Mouse (Mus musculus) cerebellum, adult 9-11 months (tissue): ENCODE measurements at regions not wholly inside any gene's neighbourhood (a gene's known extent, or its start where the extent isn't known, plus 50 kb on each side); places are given as distances from the start of the nearest gene placed in this dataset.

Experiments used
- DNase-seq: peaks from one replicate; pipeline ENCODE4 v3.0.0; 2022

- DNase-seq: no peak
Measured at GRCm38 (mm10) chr15:97499821-97500385, 205.7 kb downstream of the Rpap3 start.

GRCm38 (mm10) chr15:97499240-97499639 lies 206.4 kb downstream of the Rpap3 start:
- no peak for DNase-seq

- DNase-seq: no peak
Measured at GRCm38 (mm10) chr15:97498375-97498774, 207.2 kb downstream of the Rpap3 start.

- no peak for DNase-seq
Measured at GRCm38 (mm10) chr15:97496026-97496425, 209.6 kb downstream of the Rpap3 start.

GRCm38 (mm10) chr15:97493340-97493739 lies 212.3 kb downstream of the Rpap3 start:
- no peak for DNase-seq

- no peak for DNase-seq
Measured at GRCm38 (mm10) chr15:97491796-97492195, 213.8 kb downstream of the Rpap3 start.

- no peak for DNase-seq
Measured at GRCm38 (mm10) chr15:97487425-97487824, 218.2 kb downstream of the Rpap3 start.

GRCm38 (mm10) chr15:97471986-97472779 lies 225.1 kb upstream of the Amigo2 start:
- no peak for DNase-seq

- DNase-seq: no peak
Measured at GRCm38 (mm10) chr15:97471476-97471875, 224.4 kb upstream of the Amigo2 start.

GRCm38 (mm10) chr15:97469684-97470344 lies 222.7 kb upstream of the Amigo2 start:
- DNase-seq: no peak

GRCm38 (mm10) chr15:97468732-97469683 lies 221.9 kb upstream of the Amigo2 start:
- no peak for DNase-seq

- DNase-seq: no peak
Measured at GRCm38 (mm10) chr15:97467781-97468485, 220.8 kb upstream of the Amigo2 start.

- no peak for DNase-seq
Measured at GRCm38 (mm10) chr15:97466906-97467465, 219.9 kb upstream of the Amigo2 start.

GRCm38 (mm10) chr15:97466110-97466509 lies 219.0 kb upstream of the Amigo2 start:
- no peak for DNase-seq

GRCm38 (mm10) chr15:97465366-97465765 lies 218.3 kb upstream of the Amigo2 start:
- DNase-seq: no peak

GRCm38 (mm10) chr15:97464737-97465136 lies 217.7 kb upstream of the Amigo2 start:
- DNase-seq: no peak

- DNase-seq: no peak
Measured at GRCm38 (mm10) chr15:97462587-97462986, 215.5 kb upstream of the Amigo2 start.

- DNase-seq: no peak
Measured at GRCm38 (mm10) chr15:97462006-97462405, 214.9 kb upstream of the Amigo2 start.

GRCm38 (mm10) chr15:97461060-97461459 lies 214.0 kb upstream of the Amigo2 start:
- no peak for DNase-seq

- DNase-seq: no peak
Measured at GRCm38 (mm10) chr15:97460360-97460719, 213.3 kb upstream of the Amigo2 start.

GRCm38 (mm10) chr15:97459606-97460359 lies 212.7 kb upstream of the Amigo2 start:
- DNase-seq: no peak
